Comparison of ENCODE assay signal across 9 mouse cellular contexts in the genomic region with DNA sequence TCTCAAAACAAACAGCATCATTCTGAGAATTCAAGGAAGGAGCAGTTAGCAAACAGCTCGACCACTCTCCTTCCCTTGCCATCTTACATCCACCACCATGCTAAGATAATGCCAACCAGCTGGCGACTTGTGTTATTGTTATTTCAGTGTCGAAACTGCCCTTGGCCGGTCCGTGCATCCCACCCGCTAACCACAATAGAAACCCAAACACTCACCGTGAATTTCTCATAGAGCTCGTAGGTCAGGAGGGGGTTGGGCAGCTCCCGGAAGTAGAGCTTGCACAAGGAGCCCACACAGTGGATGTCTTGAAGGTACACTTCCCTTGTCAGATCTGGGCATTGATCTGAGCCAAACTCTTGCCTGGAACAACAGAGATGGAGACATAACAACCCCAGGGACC.
DNase-seq lines count a peak whose midpoint lies in the region; ATAC-seq lines count a peak whose summit lies in the region.
"Had no signal": no experiment of that assay in that cellular context is flagged by ENCODE, and none has a peak within 500 bp of the region (broad histone marks: within the 10 kb centered on the region; RNA-seq: fewer than 3 reads in every experiment).

No protein-coding gene starts in this region.

- no peak overlapping the region for H3K27ac ChIP-seq in hindbrain, embryonic 11.5 days (ENCODE audit: low read depth, low read length)
- no peak overlapping the region for H3K27ac ChIP-seq in hindbrain, embryonic 16.5 days (ENCODE audit: low read depth, low read length)
- peak overlapping the region; percentile 58; the same call in 1 of the 2 replicates for H3K27ac ChIP-seq in embryonic facial prominence, embryonic 14.5 days (replicated peaks; ENCODE audit: low read depth, low read length)
- H3K27ac ChIP-seq in kidney, embryonic 16.5 days (ENCODE audit: low read length): no peak overlapping the region

- H3K27me3 ChIP-seq in hindbrain, embryonic 11.5 days (ENCODE audit: control insufficient read depth, insufficient read depth, low read length): no peaks in the 10 kb centered on the region
- no peaks in the 10 kb centered on the region for H3K27me3 ChIP-seq in hindbrain, embryonic 16.5 days (replicated peaks; ENCODE audit: control insufficient read depth, insufficient read depth, low read length)
- no peaks in the 10 kb centered on the region for H3K27me3 ChIP-seq in embryonic facial prominence, embryonic 14.5 days (replicated peaks; ENCODE audit: control insufficient read depth, insufficient read depth, low read length)
- H3K27me3 ChIP-seq in kidney, embryonic 16.5 days (ENCODE audit: insufficient read depth, low read length): no peaks in the 10 kb centered on the region

- no peak overlapping the region for H3K9ac ChIP-seq in hindbrain, embryonic 11.5 days (ENCODE audit: low read depth, low read length)
- no peak overlapping the region for H3K9ac ChIP-seq in hindbrain, embryonic 16.5 days (ENCODE audit: low read depth, low read length)
- 0 out of 2 replicates have a peak overlapping the region, but pooled peaks have one; percentile 6 for H3K9ac ChIP-seq in embryonic facial prominence, embryonic 14.5 days (ENCODE audit: low read depth, low read length)
- H3K9ac ChIP-seq in kidney, embryonic 16.5 days (replicated peaks; ENCODE audit: low read length): no peak overlapping the region

- no peaks in the 10 kb centered on the region for H3K4me1 ChIP-seq in hindbrain, embryonic 11.5 days (replicated peaks; ENCODE audit: control insufficient read depth, insufficient read depth, low read length)
- no peaks in the 10 kb centered on the region for H3K4me1 ChIP-seq in hindbrain, embryonic 16.5 days (ENCODE audit: control insufficient read depth, insufficient read depth, low read depth, low read length)
- 0 out of 2 replicates have a peak, but pooled peaks cover 6% of the 10 kb centered on the region for H3K4me1 ChIP-seq in embryonic facial prominence, embryonic 14.5 days (ENCODE audit: control insufficient read depth, insufficient read depth, low read length)
- 0 out of 2 replicates have a peak, but pooled peaks cover 4% of the 10 kb centered on the region for H3K4me1 ChIP-seq in kidney, embryonic 16.5 days (ENCODE audit: insufficient read depth, low read length)

- H3K4me3 ChIP-seq in hindbrain, embryonic 11.5 days (ENCODE audit: low read depth, low read length): no peak overlapping the region
- H3K4me3 ChIP-seq in hindbrain, embryonic 16.5 days (ENCODE audit: low read length): no peak overlapping the region
- H3K4me3 ChIP-seq in embryonic facial prominence, embryonic 14.5 days (ENCODE audit: low read depth, low read length): no peak overlapping the region
- no peak overlapping the region for H3K4me3 ChIP-seq in kidney, embryonic 16.5 days (ENCODE audit: low read length)

- no peaks in the 10 kb centered on the region for H3K9me3 ChIP-seq in hindbrain, embryonic 11.5 days (ENCODE audit: control insufficient read depth, low read length)
- H3K9me3 ChIP-seq in hindbrain, embryonic 16.5 days (ENCODE audit: control insufficient read depth, low read length): no peaks in the 10 kb centered on the region
- no peaks in the 10 kb centered on the region; the same call in 1 of the 2 replicates for H3K9me3 ChIP-seq in embryonic facial prominence, embryonic 14.5 days (ENCODE audit: control insufficient read depth, low read length)
- no peaks in the 10 kb centered on the region for H3K9me3 ChIP-seq in kidney, embryonic 16.5 days (ENCODE audit: low read length)

- no peak for ATAC-seq in hindbrain, embryonic 11.5 days (ENCODE audit: low FRiP score)
- ATAC-seq in hindbrain, embryonic 16.5 days: no peak
- ATAC-seq in embryonic facial prominence, embryonic 14.5 days (ENCODE audit: low read depth): no peak
- ATAC-seq in neutrophil, adult 5-6 weeks (ENCODE audit: extremely low read depth, insufficient number of reproducible peaks, low FRiP score, poor library complexity, severe bottlenecking): peak; percentile 82
- no peak for ATAC-seq in kidney, embryonic 16.5 days (ENCODE audit: low FRiP score, low TSS enrichment)

- H3K36me3 ChIP-seq in hindbrain, embryonic 11.5 days (ENCODE audit: control insufficient read depth, insufficient read depth, low read length): no peaks in the 10 kb centered on the region
- no peaks in the 10 kb centered on the region for H3K36me3 ChIP-seq in hindbrain, embryonic 16.5 days (ENCODE audit: control insufficient read depth, insufficient read depth, low read length)
- 0 out of 2 replicates have a peak, but pooled peaks cover 3% of the 10 kb centered on the region for H3K36me3 ChIP-seq in embryonic facial prominence, embryonic 14.5 days (ENCODE audit: control insufficient read depth, insufficient read depth, low read length)
- H3K36me3 ChIP-seq in kidney, embryonic 16.5 days (ENCODE audit: insufficient read depth, low read length): 0 out of 2 replicates have a peak, but pooled peaks cover 5% of the 10 kb centered on the region

- WGBS in hindbrain, embryonic 11.5 days: 62% methylated on average over 9 of the region's 9 CpGs
- 72% methylated on average over 9 of the region's 9 CpGs for WGBS in hindbrain, embryonic 16.5 days
- WGBS in embryonic facial prominence, embryonic 14.5 days: 24% methylated on average over 9 of the region's 9 CpGs
- WGBS in kidney, embryonic 16.5 days: 46% methylated on average over 9 of the region's 9 CpGs

- DNase-seq in hindbrain, embryonic 11.5 days (ENCODE audit: low spot score): peak; percentile 25
- DNase-seq in ES-CJ7 (ENCODE audit: low read depth, low spot score): peak; percentile 45
- peak; percentile 52 for DNase-seq in embryonic facial prominence, embryonic 14.5 days (ENCODE audit: low spot score)
- DNase-seq in cerebellum, postnatal 10 days: no peak
- DNase-seq in gastrocnemius, postnatal 36 days: no peak
- DNase-seq: cerebellum, adult 9-10 months had no signal

- H3K4me2 ChIP-seq in hindbrain, embryonic 11.5 days (replicated peaks; ENCODE audit: low read depth, low read length): no peak overlapping the region
- no peak overlapping the region for H3K4me2 ChIP-seq in hindbrain, embryonic 16.5 days (ENCODE audit: low read length)
- no peak overlapping the region for H3K4me2 ChIP-seq in embryonic facial prominence, embryonic 14.5 days (ENCODE audit: low read depth, low read length)
- H3K4me2 ChIP-seq in kidney, embryonic 16.5 days (replicated peaks; ENCODE audit: low read depth, low read length): no peak overlapping the region

- intact Hi-C loops in gastrocnemius, postnatal 36 days (cut with DNase I): loop anchor here (10.0 kb wide), 1 partner anchor 68 kb away; no protein-coding TSS in a partner anchor

Comparison
In these comparisons a context has a peak if more than half of its experiments do, and no peak if none do; other contexts are left out.
1. DNase-seq: peak in hindbrain, embryonic 11.5 days (single experiment), ES-CJ7 (single experiment) and embryonic facial prominence, embryonic 14.5 days (single experiment); none in cerebellum, postnatal 10 days (0 of 2) and gastrocnemius, postnatal 36 days (0 of 2).